ENCODE assay signal across 11 mouse cellular contexts in the genomic region with DNA sequence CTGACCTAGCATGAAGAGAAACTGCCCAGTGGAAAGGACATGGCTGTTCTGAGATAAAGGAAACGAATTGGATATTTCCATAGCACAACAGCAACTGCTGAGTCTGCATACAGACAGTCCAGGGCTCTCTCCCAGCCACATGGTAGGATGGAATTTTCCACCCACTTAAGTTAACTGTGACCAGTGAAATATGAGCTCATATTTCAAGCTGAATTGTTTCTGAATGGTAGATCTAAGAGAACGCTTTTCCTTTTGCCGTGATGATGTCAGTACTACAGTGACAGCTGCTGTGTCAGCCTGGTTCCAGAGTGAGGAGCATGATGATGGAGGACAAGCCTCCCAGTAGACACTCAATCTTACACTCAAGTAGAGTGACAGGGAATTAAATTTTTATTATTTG.
DNase-seq lines count a peak whose midpoint lies in the region; ATAC-seq lines count a peak whose summit lies in the region.
"Had no signal": no experiment of that assay in that cellular context is flagged by ENCODE, and none has a peak within 500 bp of the region (broad histone marks: within the 10 kb centered on the region; RNA-seq: fewer than 3 reads in every experiment).

No protein-coding gene starts in this region.

- no peak overlapping the region for H3K4me2 ChIP-seq in kidney, embryonic 14.5 days (replicated peaks; ENCODE audit: low read depth, low read length)
- H3K4me2 ChIP-seq in limb, embryonic 13.5 days (replicated peaks): peak overlapping the region; percentile 20; the same call in 1 of the 2 replicates
- H3K4me2 ChIP-seq: liver, embryonic 11.5 days; neural tube, embryonic 12.5 days had no signal

- H3K4me1 ChIP-seq in kidney, embryonic 14.5 days (ENCODE audit: control insufficient read depth, insufficient read depth, low read length): no peaks in the 10 kb centered on the region
- H3K4me1 ChIP-seq in limb, embryonic 13.5 days: peaks cover 14% of the 10 kb centered on the region
- H3K4me1 ChIP-seq: neural tube, embryonic 12.5 days had no signal

- H3K9ac ChIP-seq in kidney, embryonic 14.5 days (ENCODE audit: low read depth, low read length): no peak overlapping the region
- no peak overlapping the region for H3K9ac ChIP-seq in limb, embryonic 13.5 days
- H3K9ac ChIP-seq: neural tube, embryonic 12.5 days had no signal

- H3K36me3 ChIP-seq in kidney, embryonic 14.5 days (ENCODE audit: control insufficient read depth, insufficient read depth, low read length): no peaks in the 10 kb centered on the region
- no peaks in the 10 kb centered on the region for H3K36me3 ChIP-seq in limb, embryonic 13.5 days
- H3K36me3 ChIP-seq: neural tube, embryonic 12.5 days had no signal

- H3K27me3 ChIP-seq in kidney, embryonic 14.5 days (ENCODE audit: control insufficient read depth, insufficient read depth, low read length): no peaks in the 10 kb centered on the region
- H3K27me3 ChIP-seq in limb, embryonic 13.5 days: no peaks in the 10 kb centered on the region
- H3K27me3 ChIP-seq: neural tube, embryonic 12.5 days had no signal

- DNase-seq in frontal cortex, postnatal 36 days (ENCODE audit: low spot score in 2 of 2): no peak
- DNase-seq in kidney, postnatal 25 days: no peak
- peak; percentile 34 for DNase-seq in embryo, embryonic 10.5 days (ENCODE audit: low spot score)
- DNase-seq in urinary bladder, postnatal 4 days (ENCODE audit: low spot score in 2 of 2): no peak
- DNase-seq in right cerebral cortex, postnatal 25 days: no peak

- no peak overlapping the region for H3K27ac ChIP-seq in kidney, embryonic 14.5 days (ENCODE audit: low read depth, low read length)
- H3K27ac ChIP-seq in limb, embryonic 13.5 days: peak overlapping the region; percentile 11; the same call in 1 of the 2 replicates
- H3K27ac ChIP-seq: hindbrain, postnatal 0 days; neural tube, embryonic 12.5 days had no signal

- WGBS in kidney, embryonic 14.5 days: 32% methylated on average over 3 of the region's 3 CpGs
- 42% methylated on average over 3 of the region's 3 CpGs for WGBS in limb, embryonic 13.5 days

- peak; percentile 62 for ATAC-seq in frontal cortex, adult (ENCODE audit: low TSS enrichment)
- ATAC-seq in kidney, embryonic 14.5 days (ENCODE audit: low FRiP score, low TSS enrichment): peak; percentile 52
- peak; percentile 88 for ATAC-seq in limb, embryonic 13.5 days (ENCODE audit: low FRiP score, low read depth)
- ATAC-seq: hindbrain, postnatal 0 days had no signal

- no peaks in the 10 kb centered on the region for H3K9me3 ChIP-seq in kidney, embryonic 14.5 days (ENCODE audit: control insufficient read depth, low read length)
- H3K9me3 ChIP-seq in limb, embryonic 13.5 days: no peaks in the 10 kb centered on the region
- H3K9me3 ChIP-seq: neural tube, embryonic 12.5 days had no signal

- no peak overlapping the region for H3K4me3 ChIP-seq in kidney, embryonic 14.5 days (ENCODE audit: low read length)
- H3K4me3 ChIP-seq in limb, embryonic 13.5 days: no peak overlapping the region
- H3K4me3 ChIP-seq: neural tube, embryonic 12.5 days had no signal
